Mouse (Mus musculus) heart, embryonic 14.5 days (tissue): ENCODE data around the gene Gse1. TPM values are rescaled to one million over a fixed set of nuclear protein-coding genes. Genes with fewer than 3 reads are reported as not detected.

ENCODE experiments used
- ATAC-seq: fragments of 200-750 bp; cut with Nextera tagmentation; 2 replicates; pipeline ENCODE4 v1.8.0; 2017; ENCODE audit warnings: low read depth, moderate TSS enrichment; ENCODE audit not compliant: insufficient number of reproducible peaks, insufficient read depth, low FRiP score
- H3K27ac ChIP-seq, 2 experiments: fragments of 200-500 bp in 1 of 2; fragments of 300-500 bp in 1 of 2; sonication (generic) in 1 of 2; replicated peaks in 1 of 2; 2 replicates each; pipeline ENCODE4 v1.5.1; 2012 to 2014; ENCODE audit warnings: low read depth in 2 of 2, low read length in 2 of 2, control low read depth in 1 of 2, mild to moderate bottlenecking in 1 of 2, mixed read lengths in 1 of 2; ENCODE audit not compliant: control insufficient read depth in 1 of 2, insufficient read depth in 1 of 2
- H3K27me3 ChIP-seq: fragments of 300-500 bp; sonication (generic); 2 replicates; pipeline ENCODE4 v1.6.1; 2014; ENCODE audit warnings: mild to moderate bottlenecking, low read length, control low read depth; ENCODE audit not compliant: control insufficient read depth, insufficient read depth
- H3K36me3 ChIP-seq: fragments of 300-500 bp; sonication (generic); 2 replicates; pipeline ENCODE4 v1.6.1; 2014; ENCODE audit warnings: mild to moderate bottlenecking, control low read depth, low read length, mixed read lengths; ENCODE audit not compliant: control insufficient read depth, insufficient read depth
- H3K4me1 ChIP-seq, 2 experiments: fragments of 200-500 bp in 1 of 2; fragments of 300-500 bp in 1 of 2; sonication (generic) in 1 of 2; 2 replicates each; pipeline ENCODE4 v1.6.1; 2012 to 2014; ENCODE audit warnings: low read length in 2 of 2, control low read depth in 1 of 2, mixed read lengths in 1 of 2; ENCODE audit not compliant: control insufficient read depth in 2 of 2, insufficient read depth in 2 of 2
- H3K4me2 ChIP-seq: fragments of 300-500 bp; sonication (generic); 2 replicates; pipeline ENCODE4 v1.6.1; 2014; ENCODE audit warnings: mild to moderate bottlenecking, low read length
- H3K4me3 ChIP-seq, 2 experiments: fragments of 200-500 bp in 1 of 2; fragments of 300-500 bp in 1 of 2; sonication (generic) in 1 of 2; 2 replicates each; pipeline ENCODE4 v1.5.1; 2012 to 2014; ENCODE audit warnings: low read length in 2 of 2, mild to moderate bottlenecking in 2 of 2, control low read depth in 1 of 2, low read depth in 1 of 2, moderate library complexity in 1 of 2; ENCODE audit not compliant: control insufficient read depth in 1 of 2, insufficient read depth in 1 of 2
- H3K9ac ChIP-seq: fragments of 300-500 bp; sonication (generic); 2 replicates; pipeline ENCODE4 v1.6.1; 2014; ENCODE audit warnings: mild to moderate bottlenecking, low read length
- H3K9me3 ChIP-seq: fragments of 300-500 bp; sonication (generic); 2 replicates; pipeline ENCODE4 v1.6.1; 2016; ENCODE audit warnings: low read length, control low read depth; ENCODE audit not compliant: control insufficient read depth
- WGBS: fragments of 180-500 bp; shearing (Covaris S2); extraction: QIAGEN DNeasy Blood & Tissue Kit; methylation state at CpG from one replicate; pipeline ENCODE4 v1.1.7; 2014; 5-methylcytosine and 5-hydroxymethylcytosine counted together
- polyA plus RNA-seq: library from polyadenylated mRNA; unstranded; fragments of >200 nt; fragmentation: Nextera tagmentation; extraction: Ambion mirVana; gene quantifications from 2 replicates; pipeline ENCODE4 v1.2.1, GENCODE M21; 2014

The Gse1 gene
- polyA plus RNA-seq, 1 experiment from 2014 or later, result 12.2 TPM

DNA sequence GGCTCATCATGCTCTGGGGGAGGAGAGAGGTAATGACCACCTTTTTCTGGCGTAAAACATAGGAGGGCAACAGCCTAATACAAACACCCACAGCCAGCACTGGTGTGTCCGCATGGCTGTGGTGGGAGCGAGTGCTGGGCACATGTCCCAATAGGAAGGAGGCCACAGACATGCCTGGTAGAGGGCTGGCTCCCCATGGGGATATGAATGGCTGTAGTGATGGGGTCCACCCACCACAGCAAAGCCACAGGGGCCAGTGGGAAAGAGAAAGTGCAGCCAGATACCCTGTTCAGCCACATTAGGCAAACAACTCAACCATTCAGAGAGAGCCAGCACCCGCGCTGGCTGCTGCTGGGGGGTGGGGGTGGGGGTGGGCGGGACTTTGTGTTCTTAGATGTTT, 256.9 kb downstream of the Gse1 start:
- Histone ChIP-seq H3K27ac (peak overlapping the region; percentile 2 to 78; a peak in 2 of 4 replicates), H3K4me2 (0 out of 2 replicates have a peak overlapping the region, but pooled peaks have one; percentile 11), H3K36me3 (no peaks in the 10 kb centered on the region), H3K9me3 (no peaks in the 10 kb centered on the region), H3K27me3 (no peaks in the 10 kb centered on the region), H3K4me3 (no peak overlapping the region), H3K4me1 (peaks cover 28 to 38% of the 10 kb centered on the region in 2 experiments), H3K9ac (peak overlapping the region; percentile 45; the same call in 1 of the 2 replicates)
- 61% methylated on average over 6 of the region's 6 CpGs for WGBS
- no peak for ATAC-seq

DNA sequence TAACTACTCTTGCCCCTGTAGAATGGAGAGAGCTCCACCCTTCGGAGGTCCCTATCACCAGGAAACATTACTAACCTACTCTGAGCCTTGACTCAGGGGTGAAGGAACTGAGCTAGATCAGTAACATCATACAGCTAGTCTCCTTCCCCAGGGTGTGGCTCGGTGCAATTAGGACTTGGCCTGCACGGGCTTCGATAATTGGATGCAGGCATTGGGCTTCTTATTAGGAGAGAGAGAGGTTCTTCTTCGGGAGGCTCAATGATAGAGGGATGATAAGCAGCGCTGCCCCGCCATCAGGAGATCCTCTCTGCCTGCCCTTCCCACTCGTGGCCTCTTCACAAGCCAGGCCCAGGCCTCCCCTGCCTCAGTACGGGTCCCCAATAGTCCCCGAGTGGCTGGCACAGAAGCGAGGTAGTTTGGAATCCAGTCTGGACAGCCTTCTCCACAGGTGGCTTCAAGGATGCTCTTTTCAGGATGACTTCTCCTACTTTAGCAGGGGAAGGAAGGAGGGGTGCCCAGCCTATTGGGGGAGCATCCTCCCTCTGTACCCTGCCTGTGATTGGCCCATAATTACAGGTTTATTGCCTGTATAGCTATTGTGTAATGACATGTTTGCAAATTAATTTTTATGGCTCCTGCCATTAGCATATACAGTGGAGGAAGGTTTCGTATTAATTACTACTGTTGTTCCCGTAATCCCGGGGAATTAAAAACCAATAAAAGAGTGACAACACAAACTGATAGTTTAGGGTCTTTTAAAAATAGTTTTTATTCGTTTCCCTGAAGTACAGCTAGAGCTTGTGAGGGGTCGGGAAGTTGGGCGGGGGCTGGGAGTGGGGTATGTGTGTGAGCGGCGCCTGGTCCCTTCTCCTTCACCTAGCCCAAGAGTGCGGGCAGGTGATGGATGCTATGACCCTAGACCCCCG, 257.6 kb downstream of the Gse1 start:
- Histone ChIP-seq H3K9ac (no peak overlapping the region), H3K27ac (no peak overlapping the region)
- WGBS, result 50% methylated on average over 21 of the region's 21 CpGs

GRCm38 (mm10) chr8:120486477-120487376, 258.5 kb downstream of the Gse1 start:
- Histone ChIP-seq H3K9ac (peak overlapping the region; percentile 93), H3K4me1 (peaks cover 43 to 55% of the 10 kb centered on the region in 2 experiments), H3K9me3 (no peaks in the 10 kb centered on the region), H3K27me3 (no peaks in the 10 kb centered on the region), H3K27ac (peak overlapping the region; percentile 81 to 97), H3K36me3 (no peaks in the 10 kb centered on the region), H3K4me3 (peak overlapping the region; percentile 85 to 93), H3K4me2 (peak overlapping the region; percentile 96)
- ATAC-seq, result 0 out of 2 replicates have a peak, but pooled peaks have one; percentile 7
- 6% methylated on average over 50 of the region's 50 CpGs for WGBS

More for the DNA sequence above, 257.6 kb downstream of the Gse1 start:
- no peak for ATAC-seq
- no peak overlapping the region for H3K4me3 ChIP-seq
- H3K9me3 ChIP-seq, result no peaks in the 10 kb centered on the region
- peak overlapping the region; percentile 96 for H3K4me2 ChIP-seq
- H3K36me3 ChIP-seq, result no peaks in the 10 kb centered on the region
- peaks cover 33 to 45% of the 10 kb centered on the region in 2 experiments for H3K4me1 ChIP-seq
- H3K27me3 ChIP-seq, result no peaks in the 10 kb centered on the region

DNA sequence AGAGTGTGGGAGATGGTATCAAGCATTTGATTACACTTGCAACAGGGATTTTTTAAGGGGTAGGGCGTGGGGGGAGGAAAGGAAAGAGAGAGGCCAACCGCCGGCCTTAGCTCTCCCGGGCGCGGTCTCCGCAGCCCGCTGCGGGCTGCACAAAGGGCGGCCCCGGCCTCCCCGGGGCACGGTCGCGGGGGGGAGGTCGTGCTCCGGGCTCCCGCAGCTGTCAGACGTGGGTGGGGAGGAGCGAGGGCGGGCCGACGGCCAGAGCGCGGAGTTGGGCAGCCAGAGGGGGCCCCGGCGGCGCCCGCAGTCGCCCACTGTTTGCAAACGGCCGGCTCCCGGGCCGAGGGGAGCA, 259.1 kb downstream of the Gse1 start:
- peak; percentile 11; the same call in 1 of the 2 replicates for ATAC-seq
- WGBS, result 0% methylated on average over 34 of the region's 34 CpGs
- Histone ChIP-seq H3K9ac (peak overlapping the region; percentile 93), H3K36me3 (no peaks in the 10 kb centered on the region), H3K4me3 (peak overlapping the region; percentile 85 to 93), H3K4me1 (peaks cover 47 to 61% of the 10 kb centered on the region in 2 experiments), H3K4me2 (peak overlapping the region; percentile 96), H3K27me3 (no peaks in the 10 kb centered on the region), H3K27ac (peak overlapping the region; percentile 81 to 97), H3K9me3 (no peaks in the 10 kb centered on the region)

DNA sequence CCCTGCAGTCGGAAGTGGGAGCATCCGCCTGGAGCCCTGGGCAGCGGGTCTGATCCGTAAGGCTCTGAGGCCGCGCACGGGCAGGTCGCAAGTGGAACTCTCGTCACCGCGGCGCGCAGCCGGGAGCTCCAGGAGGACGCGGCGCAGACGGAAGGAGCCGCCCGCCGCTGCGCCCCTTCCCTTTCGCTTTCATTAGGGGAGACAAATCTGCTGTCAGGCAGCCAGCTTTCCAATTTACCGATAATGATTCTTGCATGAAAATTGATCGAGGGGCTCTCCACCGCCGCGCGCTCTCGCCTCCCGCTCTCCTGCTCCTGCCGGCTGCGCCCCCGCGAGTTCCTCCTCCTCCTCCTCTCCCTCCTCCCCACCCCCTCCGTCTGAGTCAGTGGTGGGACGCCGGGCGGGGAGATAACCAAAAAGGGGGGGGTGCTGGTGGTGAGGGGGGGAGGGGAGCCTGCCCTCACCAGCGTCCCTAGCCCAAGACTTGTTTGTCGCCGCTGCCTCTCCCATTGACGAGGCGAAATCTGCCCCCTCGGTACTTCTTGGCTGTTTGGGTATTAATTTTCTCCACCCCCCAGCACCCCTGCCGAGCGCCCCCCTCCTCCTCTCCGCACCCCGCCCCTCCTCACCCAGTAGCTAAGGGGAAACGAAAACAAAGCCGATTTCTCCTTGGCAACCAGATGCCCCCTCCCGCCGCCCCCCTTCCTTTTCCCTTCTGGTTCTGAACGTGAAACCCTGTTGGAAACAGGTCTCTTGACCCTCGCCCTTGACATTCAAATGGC, 259.7 kb downstream of the Gse1 start:
- H3K4me1 ChIP-seq, result peaks cover 53 to 66% of the 10 kb centered on the region in 2 experiments
- H3K9ac ChIP-seq, result peak overlapping the region; percentile 93
- peak overlapping the region; percentile 81 to 97 for H3K27ac ChIP-seq
- no peaks in the 10 kb centered on the region for H3K27me3 ChIP-seq
- no peaks in the 10 kb centered on the region for H3K36me3 ChIP-seq
- H3K4me2 ChIP-seq, result peak overlapping the region; percentile 96
- peak overlapping the region; percentile 85 to 93 for H3K4me3 ChIP-seq
- no peaks in the 10 kb centered on the region for H3K9me3 ChIP-seq
- under 1% methylated on average over 48 of the region's 55 CpGs for WGBS
- 0 out of 2 replicates have a peak, but pooled peaks have one; percentile 9 for ATAC-seq

GRCm38 (mm10) chr8:120488636-120489131, 260.4 kb downstream of the Gse1 start:
- under 1% methylated on average over 24 of the region's 25 CpGs for whole genome bisulfite sequencing
- H3K4me1 ChIP-seq, result peaks cover 60 to 73% of the 10 kb centered on the region in 2 experiments

More at GRCm38 (mm10) chr8:120488636-120489131, 260.4 kb downstream of the Gse1 start:
- Histone ChIP-seq H3K9me3 (no peaks in the 10 kb centered on the region), H3K36me3 (no peaks in the 10 kb centered on the region), H3K27me3 (no peaks in the 10 kb centered on the region), H3K4me2 (peak overlapping the region; percentile 96), H3K9ac (peak overlapping the region; percentile 93), H3K4me3 (peak overlapping the region; percentile 85 to 93), H3K27ac (peak overlapping the region; percentile 71 to 97)
- no peak for ATAC-seq
